Mouse (Mus musculus): ENCODE data around the gene Kcmf1. TPM values are rescaled to one million over a fixed set of nuclear protein-coding genes. Genes with fewer than 3 reads are reported as not detected.

The Kcmf1 gene
- polyA plus RNA-seq, 1 experiment from 2014 or later: 32.3 TPM

DNA sequence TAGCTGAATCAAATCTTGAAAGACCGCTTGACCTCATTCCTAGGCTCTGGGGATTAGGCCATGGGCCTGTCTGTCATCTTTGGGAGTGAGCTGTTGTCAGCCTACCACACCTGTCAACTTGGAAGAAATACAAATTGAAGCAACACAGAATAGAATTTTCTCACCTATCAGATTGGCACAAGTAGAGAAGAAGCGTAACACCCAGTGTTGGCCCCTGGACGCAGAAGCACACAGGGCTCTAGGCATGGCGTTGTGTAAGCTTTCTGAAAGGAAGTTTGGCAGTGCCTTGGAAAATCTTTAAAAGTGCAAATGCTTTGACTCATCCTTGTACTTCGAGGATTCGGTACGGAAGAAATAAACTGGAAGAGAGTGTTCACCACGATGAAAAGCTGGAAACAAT lies 107.1 kb downstream of the Kcmf1 start:
- peaks cover 6% of the 10 kb centered on the region; the same call in 1 of the 2 replicates for H3K27me3 ChIP-seq (replicated peaks; ENCODE audit: low read depth, poor library complexity, severe bottlenecking)
- WGBS: 93% methylated on average over 8 of the region's 8 CpGs
- no peak overlapping the region for H3K4me3 ChIP-seq
- no peak for DNase-seq (ENCODE audit: low spot score)
- peaks cover 21% of the 10 kb centered on the region for H3K4me1 ChIP-seq
- no peaks in the 10 kb centered on the region for H3K36me3 ChIP-seq (replicated peaks)
- H3K27ac ChIP-seq (replicated peaks): no peak overlapping the region
- no peaks in the 10 kb centered on the region for H3K9me3 ChIP-seq

Other genes with a start within 250 kb of the Kcmf1 start
- 34.8 and 37.1 TPM in 2 replicates for gene Tcf7l1, start 110.7 kb downstream of the Kcmf1 start, polyA plus RNA-seq (2016; fragmentation: Nextera tagmentation; extraction: Ambion mirVana)
- 3,167 and 3,450 TPM in 2 replicates for gene Tmsb10, start 58.8 kb upstream of the Kcmf1 start, polyA plus RNA-seq (2016; fragmentation: Nextera tagmentation; extraction: Ambion mirVana)